Mouse (Mus musculus): ENCODE measurements at regions not wholly inside any gene's neighbourhood (a gene's known extent, or its start where the extent isn't known, plus 50 kb on each side); places are given as distances from the start of the nearest gene placed in this dataset.

GRCm38 (mm10) chr12:54533134-54533533 lies 123.2 kb downstream of the Sptssa start:
- TF ChIP-seq EP300 (IDR thresholded peaks at IDR 0.05; ENCODE audit: low read depth) (no peak), CTCF (IDR thresholded peaks at IDR 0.05; ENCODE audit: low read depth) (no peak)
